Mouse (Mus musculus) adrenal gland, adult (tissue): ENCODE results near the gene Gm281.

ENCODE experiments used
- DNase-seq, 2 experiments: peaks; one replicate each; pipeline ENCODE4 v3.0.0; 2022 to 2023; ENCODE audit warnings: low spot score in 1 of 2; ENCODE audit not compliant: inconsistent age in 2 of 2

Gm281 gene

DNA sequence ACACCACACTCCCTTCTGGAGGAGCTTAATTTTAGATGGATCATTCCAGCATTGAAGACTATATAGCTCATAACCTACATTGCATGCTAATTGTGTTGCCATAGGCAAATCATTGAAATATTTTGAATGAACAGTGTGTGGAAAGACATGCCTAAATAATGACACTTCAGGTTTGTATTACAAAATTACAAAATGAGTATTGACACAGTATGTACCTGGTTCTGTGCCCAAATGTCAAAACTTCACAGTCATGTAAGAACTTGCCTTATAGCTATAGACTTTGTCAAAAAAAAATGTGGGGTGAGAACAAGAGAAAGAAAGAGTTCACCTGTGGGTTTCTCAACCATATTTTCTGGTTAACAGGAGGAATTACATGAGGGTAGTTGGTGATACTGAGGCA is 52.9 kb downstream of the Gm281 start:
- DNase-seq: no peak

- no peak for DNase-seq
These were observed 101.3 kb downstream of the Gm281 start for GRCm38 (mm10) chr14:13812801-13813479.

GRCm38 (mm10) chr14:13790446-13790845 is 123.8 kb downstream of the Gm281 start:
- no peak for DNase-seq

- DNase-seq: no peak
These were observed 124.3 kb downstream of the Gm281 start for GRCm38 (mm10) chr14:13790001-13790400.

DNA sequence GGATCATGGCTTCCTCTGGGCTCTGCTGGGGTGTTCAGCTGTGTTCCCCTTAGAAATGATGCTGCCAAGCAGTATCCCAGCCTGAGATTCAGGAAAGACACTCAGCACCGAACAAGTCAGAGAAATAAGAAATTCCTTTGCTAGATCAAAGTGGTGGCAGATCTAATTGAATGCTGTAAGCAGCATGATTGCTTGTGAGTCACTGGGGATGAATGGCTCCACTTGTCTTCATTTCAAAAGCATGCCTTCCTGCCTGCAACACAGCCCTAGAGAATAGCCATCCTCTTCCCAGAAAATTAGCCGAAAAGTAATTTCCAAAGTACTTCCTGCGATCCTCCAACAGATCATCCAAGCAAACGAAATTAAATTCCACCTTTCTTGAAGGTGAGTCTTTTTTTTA is 131.3 kb downstream of the Gm281 start:
- DNase-seq: no peak

DNA sequence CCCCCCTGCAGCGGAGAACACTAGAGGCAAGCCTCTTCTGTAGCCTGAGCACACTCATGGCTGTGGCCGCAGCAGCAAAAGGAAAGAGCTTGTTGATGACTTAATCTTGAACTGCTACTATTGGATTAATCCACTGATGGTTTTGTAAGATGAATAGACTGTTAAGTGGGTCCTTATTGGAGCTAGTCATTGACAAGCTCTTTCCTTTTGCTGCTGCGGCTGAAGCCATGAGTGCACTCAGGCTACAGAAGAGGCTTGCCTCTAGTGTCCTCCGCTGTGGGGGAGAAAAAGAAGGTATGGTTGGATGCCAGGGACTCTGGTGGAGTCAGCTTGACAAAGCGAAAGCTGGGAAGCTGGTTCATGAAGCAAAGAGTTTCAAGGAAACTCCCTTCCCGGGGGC is 135.9 kb downstream of the Gm281 start:
- no peak for DNase-seq

- DNase-seq: no peak
These were observed 143.1 kb downstream of the Gm281 start for GRCm38 (mm10) chr14:13771163-13771562.

DNA sequence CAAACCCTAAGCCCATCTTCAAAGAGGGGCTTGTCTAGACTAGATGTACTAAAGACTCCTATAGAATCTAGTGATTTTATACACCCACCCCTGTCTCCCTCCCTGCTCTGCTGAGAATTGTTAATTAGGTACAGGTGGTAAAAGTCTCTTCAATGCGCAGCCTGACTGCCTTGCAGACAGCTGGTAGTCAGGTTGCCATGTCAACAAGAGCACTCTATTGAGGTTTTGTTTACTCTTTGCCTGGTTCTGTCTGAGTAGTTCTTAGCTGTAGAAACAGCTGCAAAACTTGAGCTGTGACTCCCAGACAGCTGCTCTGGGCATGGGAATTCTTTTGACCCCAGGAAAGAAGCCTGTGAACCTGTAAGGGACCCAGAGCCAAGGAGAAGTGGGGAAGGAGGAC is 143.6 kb downstream of the Gm281 start:
- DNase-seq: no peak
